In the genomic region with DNA sequence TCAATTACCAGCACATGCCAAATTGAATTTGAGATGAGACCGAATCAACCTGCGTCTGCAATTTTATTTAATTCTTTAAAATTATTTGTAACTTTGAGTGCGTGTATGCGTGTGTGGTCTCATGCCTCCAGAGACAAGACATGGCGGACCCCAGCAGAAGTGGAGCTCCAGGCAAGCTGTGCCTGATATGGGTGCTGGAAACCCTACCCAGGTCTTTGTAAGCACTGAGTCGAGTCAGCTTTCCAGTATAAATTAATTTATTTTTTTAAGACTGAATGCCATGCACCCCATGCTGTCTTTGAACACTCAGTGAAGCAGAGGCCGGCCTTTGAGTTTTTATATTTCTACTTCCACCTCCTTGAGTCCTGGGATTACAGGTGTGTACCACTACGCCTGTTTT, we compare ENCODE assay signal across 8 mouse cellular contexts. TPM values are rescaled to one million over a fixed set of nuclear protein-coding genes. Genes with fewer than 3 reads are reported as not detected.
DNase-seq lines count a peak whose midpoint lies in the region; ATAC-seq and TF ChIP-seq lines count a peak whose summit lies in the region.

No protein-coding gene starts in this region.

- peak overlapping the region; percentile 55 for H3K9ac ChIP-seq in heart, embryonic 15.5 days
- H3K9ac ChIP-seq in MEL (ENCODE audit: control insufficient read depth, low read depth, low read length, poor library complexity, severe bottlenecking), result peak overlapping the region; percentile 86

- peak overlapping the region; percentile 79 for H3K4me2 ChIP-seq in heart, embryonic 15.5 days

- TF ChIP-seq RAD21 in MEL (IDR thresholded peaks at IDR 0.05; ENCODE audit: low read depth, low read length), result no peak

- no peak for TF ChIP-seq CTCF in MEL (IDR thresholded peaks at IDR 0.05 in 2 of 3, conservative IDR thresholded peaks at IDR 0.05 in 1 of 3; ENCODE audit: control insufficient read depth in 1 of 3, insufficient read depth in 1 of 3, low read depth in 2 of 3, low read length in 3 of 3, poor library complexity in 1 of 3, severe bottlenecking in 1 of 3)

- H3K27ac ChIP-seq in heart, embryonic 15.5 days, result 0 out of 2 replicates have a peak overlapping the region, but pooled peaks have one; percentile 1
- no peak overlapping the region for H3K27ac ChIP-seq in MEL (ENCODE audit: control insufficient read depth, low read depth, low read length)
- H3K27ac ChIP-seq in hindbrain, embryonic 10.5 days, result no peak overlapping the region
- H3K27ac ChIP-seq in midbrain, embryonic 10.5 days (replicated peaks), result 0 out of 2 replicates have a peak overlapping the region, but pooled peaks have one; percentile 86

- peaks cover 6% of the 10 kb centered on the region for H3K79me2 ChIP-seq in MEL (ENCODE audit: control insufficient read depth, insufficient read depth, low read length, poor library complexity)

- H3K9me3 ChIP-seq in heart, embryonic 15.5 days (replicated peaks), result no peaks in the 10 kb centered on the region
- no peaks in the 10 kb centered on the region for H3K9me3 ChIP-seq in MEL (replicated peaks; ENCODE audit: insufficient read depth, low read length)
- H3K9me3 ChIP-seq in hindbrain, embryonic 10.5 days, result no peaks in the 10 kb centered on the region
- H3K9me3 ChIP-seq in midbrain, embryonic 10.5 days (replicated peaks), result no peaks in the 10 kb centered on the region

- 44% methylated on average over 8 of the region's 8 CpGs for WGBS in heart, embryonic 15.5 days
- WGBS in hindbrain, embryonic 10.5 days, result 48% methylated on average over 8 of the region's 8 CpGs
- 48% methylated on average over 8 of the region's 8 CpGs for WGBS in midbrain, embryonic 10.5 days

- TF ChIP-seq POLR2A in MEL (IDR thresholded peaks at IDR 0.05; ENCODE audit: control insufficient read depth in 1 of 2, insufficient read depth in 1 of 2, low read depth in 1 of 2, low read length in 2 of 2, poor library complexity in 1 of 2), result no peak

- no peaks in the 10 kb centered on the region for H3K36me3 ChIP-seq in heart, embryonic 15.5 days
- peaks cover 0 to 8% of the 10 kb centered on the region in 2 experiments; a peak in 2 of 4 replicates for H3K36me3 ChIP-seq in MEL (ENCODE audit: control insufficient read depth in 1 of 2, insufficient read depth in 2 of 2, low read length in 2 of 2)
- no peaks in the 10 kb centered on the region for H3K36me3 ChIP-seq in hindbrain, embryonic 10.5 days
- no peaks in the 10 kb centered on the region for H3K36me3 ChIP-seq in midbrain, embryonic 10.5 days

- H3K4me3 ChIP-seq in heart, embryonic 15.5 days, result peak overlapping the region; percentile 57
- H3K4me3 ChIP-seq in MEL (ENCODE audit: control insufficient read depth in 1 of 2, insufficient read depth in 1 of 2, low read depth in 2 of 2, low read length in 2 of 2), result peak overlapping the region; percentile 95 to 96
- H3K4me3 ChIP-seq in hindbrain, embryonic 10.5 days, result peak overlapping the region; percentile 70
- H3K4me3 ChIP-seq in midbrain, embryonic 10.5 days, result peak overlapping the region; percentile 83

- no peak for ATAC-seq in heart, embryonic 15.5 days (replicated peaks; ENCODE audit: insufficient number of reproducible peaks, insufficient read depth, low FRiP score, low read depth)
- no peak for ATAC-seq in cerebellum, adult (ENCODE audit: insufficient number of reproducible peaks, low FRiP score, low TSS enrichment)
- ATAC-seq in activated CD4-positive, CD25-positive, alpha-beta regulatory T cell, adult 4 months, result no peak

- no peak for TF ChIP-seq EP300 in MEL (IDR thresholded peaks at IDR 0.05; ENCODE audit: low read depth in 1 of 2, low read length in 2 of 2)

- H3K4me1 ChIP-seq in heart, embryonic 15.5 days (replicated peaks), result peaks cover 13% of the 10 kb centered on the region
- no peaks in the 10 kb centered on the region for H3K4me1 ChIP-seq in MEL (ENCODE audit: control insufficient read depth in 1 of 2, insufficient read depth in 2 of 2, low read length in 2 of 2)
- peaks cover 10% of the 10 kb centered on the region for H3K4me1 ChIP-seq in hindbrain, embryonic 10.5 days (replicated peaks)
- H3K4me1 ChIP-seq in midbrain, embryonic 10.5 days, result peaks cover 10% of the 10 kb centered on the region

- no peaks in the 10 kb centered on the region for H3K27me3 ChIP-seq in heart, embryonic 15.5 days
- H3K27me3 ChIP-seq in MEL (ENCODE audit: control insufficient read depth in 1 of 2, insufficient read depth in 2 of 2, low read length in 2 of 2), result no peaks in the 10 kb centered on the region
- no peaks in the 10 kb centered on the region for H3K27me3 ChIP-seq in hindbrain, embryonic 10.5 days (ENCODE audit: insufficient read depth, poor library complexity, severe bottlenecking)
- no peaks in the 10 kb centered on the region for H3K27me3 ChIP-seq in midbrain, embryonic 10.5 days (ENCODE audit: low read depth, poor library complexity, severe bottlenecking)

- DNase-seq in heart, adult 9 months (ENCODE audit: low spot score in 2 of 2), result no peak
- DNase-seq in MEL (ENCODE audit: low read depth, low spot score), result peak; percentile 41
- no peak for DNase-seq in hindbrain, embryonic 10.5 days (ENCODE audit: low spot score)
- DNase-seq in midbrain, embryonic 10.5 days (ENCODE audit: low spot score), result no peak
- no peak for DNase-seq in gastrocnemius, postnatal 4 days (ENCODE audit: low spot score in 2 of 2)

TF ChIP-seq in MEL, 35 proteins besides CTCF, POLR2A, EP300 and RAD21:
- TF ChIP-seq MXI1 (IDR thresholded peaks at IDR 0.05; ENCODE audit: low read depth, low read length), result no peak
- TF ChIP-seq MEF2A (IDR thresholded peaks at IDR 0.05; ENCODE audit: extremely low read depth, insufficient replicate concordance, low read depth, low read length, poor library complexity, severe bottlenecking), result no peak
- TF ChIP-seq TCF12 (IDR thresholded peaks at IDR 0.05; ENCODE audit: low read depth, low read length), result no peak
- no peak for TF ChIP-seq MYC (IDR thresholded peaks at IDR 0.05; ENCODE audit: low read depth, low read length)
- no peak for TF ChIP-seq POLR2AphosphoS2 (IDR thresholded peaks at IDR 0.05; ENCODE audit: low read length)
- TF ChIP-seq USF1 (IDR thresholded peaks at IDR 0.05; ENCODE audit: low read depth, low read length), result no peak
- no peak for TF ChIP-seq ZC3H11A (IDR thresholded peaks at IDR 0.05; ENCODE audit: low read depth, low read length)
- TF ChIP-seq ZKSCAN1 (IDR thresholded peaks at IDR 0.05; ENCODE audit: low read depth, low read length), result no peak
- no peak for TF ChIP-seq NRF1 (IDR thresholded peaks at IDR 0.05; ENCODE audit: insufficient read depth, low read depth, low read length, poor library complexity, severe bottlenecking)
- TF ChIP-seq ETS1 (IDR thresholded peaks at IDR 0.05; ENCODE audit: low read depth, low read length), result no peak

RNA-seq across cellular contexts. Expression of a gene that starts 0.8 kb away (rescaled TPM):
- 15.1 and 18.9 TPM in 2 replicates for polyA plus RNA-seq in heart, embryonic 15.5 days (2015; fragmentation: Nextera tagmentation; extraction: Ambion mirVana)
- total RNA-seq in MEL (2012; rRNA removed), result 11.3 and 14.6 TPM in 2 replicates
- polyA plus RNA-seq in MEL (2012; ENCODE audit: insufficient read depth in 1 of 2, insufficient read length in 2 of 2, low read depth in 1 of 2, low replicate concordance in 2 of 2, missing spikeins in 1 of 2), result 10 to 100 TPM in 1 of 2 experiments, not detected in 1; 14.6 TPM
- polyA plus RNA-seq in hindbrain, embryonic 10.5 days (2016; fragmentation: Nextera tagmentation; extraction: Ambion mirVana), result 24.4 and 25.0 TPM in 2 replicates
- polyA plus RNA-seq in midbrain, embryonic 10.5 days (2016; fragmentation: Nextera tagmentation; extraction: Ambion mirVana), result 22.4 and 24.8 TPM in 2 replicates
- 10 to 100 TPM; 12.4 to 15.8 TPM for total RNA-seq in gastrocnemius, postnatal 4 days (2021)
- polyA plus RNA-seq in activated CD4-positive, CD25-positive, alpha-beta regulatory T cell, adult 4 months (2017; shearing (Covaris generic)), result 10 to 100 TPM; 22.7 to 23.3 TPM

Comparison
In these comparisons a context has a peak if more than half of its experiments do, and no peak if none do; other contexts are left out.
1. H3K27ac ChIP-seq: peak in heart, embryonic 15.5 days (single experiment) and midbrain, embryonic 10.5 days (single experiment); none in MEL (single experiment) and hindbrain, embryonic 10.5 days (single experiment).
2. Peak in every context shown above with its lines, with median percentiles within 50 percentile points of each other: H3K4me3 ChIP-seq.